Mouse (Mus musculus): ENCODE measurements around the gene Tmem150c. TPM values are rescaled to one million over a fixed set of nuclear protein-coding genes. Genes with fewer than 3 reads are reported as not detected.
A peak's percentile ranks its signal among the peaks of the same experiment; 100 is the strongest.

Gene Tmem150c
- polyA plus RNA-seq, 1 experiment, result not detected

- no peak for TF ChIP-seq POLR2A (IDR thresholded peaks at IDR 0.05; ENCODE audit: borderline replicate concordance, low read depth, low read length)
- TF ChIP-seq CTCF (IDR thresholded peaks at IDR 0.05; ENCODE audit: low read depth, low read length), result no peak
- peak overlapping the region; percentile 43 for H3K4me3 ChIP-seq (ENCODE audit: insufficient read depth, low read length)
- H3K27ac ChIP-seq (ENCODE audit: insufficient read depth, low read depth, low read length), result no peak overlapping the region
- H3K4me1 ChIP-seq (ENCODE audit: control insufficient read depth, insufficient read depth, low read length), result peaks cover 10% of the 10 kb centered on the region
Observed at GRCm38 (mm10) chr5:100036681-100037080, 122.9 kb downstream of the Tmem150c start.

GRCm38 (mm10) chr5:100035950-100036349, 123.7 kb downstream of the Tmem150c start:
- Histone ChIP-seq H3K27ac (ENCODE audit: insufficient read depth, low read depth, low read length) (no peak overlapping the region), H3K4me3 (ENCODE audit: insufficient read depth, low read length) (no peak overlapping the region), H3K4me1 (ENCODE audit: control insufficient read depth, insufficient read depth, low read length) (peaks cover 6% of the 10 kb centered on the region)
- TF ChIP-seq CTCF (IDR thresholded peaks at IDR 0.05; ENCODE audit: low read depth, low read length) (no peak), POLR2A (IDR thresholded peaks at IDR 0.05; ENCODE audit: borderline replicate concordance, low read depth, low read length) (no peak)

- H3K4me1 ChIP-seq (ENCODE audit: control insufficient read depth, insufficient read depth, low read length), result peaks cover 6% of the 10 kb centered on the region
- no peak overlapping the region for H3K4me3 ChIP-seq (ENCODE audit: insufficient read depth, low read length)
- H3K27ac ChIP-seq (ENCODE audit: insufficient read depth, low read depth, low read length), result no peak overlapping the region
- TF ChIP-seq CTCF (IDR thresholded peaks at IDR 0.05; ENCODE audit: low read depth, low read length) (no peak), POLR2A (IDR thresholded peaks at IDR 0.05; ENCODE audit: borderline replicate concordance, low read depth, low read length) (no peak)
Observed at GRCm38 (mm10) chr5:100032646-100033045, 127.0 kb downstream of the Tmem150c start.

- no peak overlapping the region for H3K27ac ChIP-seq (ENCODE audit: insufficient read depth, low read depth, low read length)
- H3K4me3 ChIP-seq (ENCODE audit: insufficient read depth, low read length), result no peak overlapping the region
- TF ChIP-seq CTCF (IDR thresholded peaks at IDR 0.05; ENCODE audit: low read depth, low read length) (no peak), POLR2A (IDR thresholded peaks at IDR 0.05; ENCODE audit: borderline replicate concordance, low read depth, low read length) (no peak)
- H3K4me1 ChIP-seq (ENCODE audit: control insufficient read depth, insufficient read depth, low read length), result peaks cover 6% of the 10 kb centered on the region
Observed at GRCm38 (mm10) chr5:100032107-100032506, 127.5 kb downstream of the Tmem150c start.

GRCm38 (mm10) chr5:100030069-100030468, 129.5 kb downstream of the Tmem150c start:
- TF ChIP-seq CTCF (IDR thresholded peaks at IDR 0.05; ENCODE audit: low read depth, low read length) (no peak), POLR2A (IDR thresholded peaks at IDR 0.05; ENCODE audit: borderline replicate concordance, low read depth, low read length) (no peak)
- H3K4me3 ChIP-seq (ENCODE audit: insufficient read depth, low read length), result no peak overlapping the region

More at GRCm38 (mm10) chr5:100030069-100030468, 129.5 kb downstream of the Tmem150c start:
- Histone ChIP-seq H3K4me1 (ENCODE audit: control insufficient read depth, insufficient read depth, low read length) (peaks cover 2% of the 10 kb centered on the region; the same call in 1 of the 2 replicates), H3K27ac (ENCODE audit: insufficient read depth, low read depth, low read length) (no peak overlapping the region)

Other genes with a start within 250 kb of the Tmem150c start
- gene Hnrnpd, start 180.9 kb downstream of the Tmem150c start, polyA plus RNA-seq (2012; ENCODE audit: insufficient read depth, insufficient read length, missing spikeins), result 222 and 223 TPM in 2 replicates
- 2.8 TPM in 2 replicates for gene 4930524J08Rik, start 180.7 kb downstream of the Tmem150c start, polyA plus RNA-seq (2012; ENCODE audit: insufficient read depth, insufficient read length, missing spikeins)
- 130 and 144 TPM in 2 replicates for gene Hnrnpdl, start 120.1 kb downstream of the Tmem150c start, polyA plus RNA-seq (2012; ENCODE audit: insufficient read depth, insufficient read length, missing spikeins)
- 14.4 and 16.2 TPM in 2 replicates for gene Enoph1, start 119.8 kb downstream of the Tmem150c start, polyA plus RNA-seq (2012; ENCODE audit: insufficient read depth, insufficient read length, missing spikeins)